Mouse (Mus musculus) R1 (cell line): ENCODE data around the gene Ltbp3.

Source experiments
- DNase-seq: peaks from one replicate; pipeline ENCODE4 v3.0.0-alpha.2; 2018; ENCODE audit warnings: low read depth, low spot score

Gene Ltbp3

GRCm38 (mm10) chr19:5750951-5751350 lies 10.2 kb downstream of the Ltbp3 start:
- peak; percentile 28 for DNase-seq

GRCm38 (mm10) chr19:5751742-5752141 lies 11.0 kb downstream of the Ltbp3 start:
- DNase-seq = peak; percentile 43

DNA sequence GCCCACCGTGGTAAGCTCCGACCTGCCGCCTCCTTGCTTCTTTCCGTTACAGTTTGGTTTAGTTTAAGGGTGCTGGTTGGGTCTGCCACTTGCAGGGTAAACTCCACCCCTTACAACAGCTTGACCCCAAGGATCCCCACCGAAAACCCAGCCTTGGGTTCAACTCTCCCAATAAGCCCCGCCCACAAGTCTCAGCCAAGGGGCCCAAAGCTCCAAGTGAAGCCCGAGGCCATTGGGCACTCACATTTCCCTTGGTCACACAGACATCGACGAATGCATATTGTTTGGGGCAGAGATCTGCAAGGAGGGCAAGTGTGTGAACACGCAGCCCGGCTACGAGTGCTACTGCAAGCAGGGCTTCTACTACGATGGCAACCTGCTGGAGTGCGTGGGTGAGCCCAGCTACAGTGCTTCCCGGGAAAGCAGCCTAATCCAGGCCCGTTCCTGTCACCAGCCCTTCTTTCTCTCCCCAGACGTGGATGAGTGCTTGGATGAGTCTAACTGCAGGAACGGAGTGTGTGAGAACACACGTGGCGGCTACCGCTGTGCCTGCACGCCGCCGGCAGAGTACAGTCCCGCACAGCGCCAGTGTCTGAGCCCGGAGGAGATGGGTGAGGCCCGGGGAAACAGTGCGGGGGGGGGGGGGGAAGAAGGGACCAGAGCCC lies 15.7 kb downstream of the Ltbp3 start:
- DNase-seq = peak; percentile 50

GRCm38 (mm10) chr19:5756991-5757636 lies 16.4 kb downstream of the Ltbp3 start:
- no peak for DNase-seq

DNA sequence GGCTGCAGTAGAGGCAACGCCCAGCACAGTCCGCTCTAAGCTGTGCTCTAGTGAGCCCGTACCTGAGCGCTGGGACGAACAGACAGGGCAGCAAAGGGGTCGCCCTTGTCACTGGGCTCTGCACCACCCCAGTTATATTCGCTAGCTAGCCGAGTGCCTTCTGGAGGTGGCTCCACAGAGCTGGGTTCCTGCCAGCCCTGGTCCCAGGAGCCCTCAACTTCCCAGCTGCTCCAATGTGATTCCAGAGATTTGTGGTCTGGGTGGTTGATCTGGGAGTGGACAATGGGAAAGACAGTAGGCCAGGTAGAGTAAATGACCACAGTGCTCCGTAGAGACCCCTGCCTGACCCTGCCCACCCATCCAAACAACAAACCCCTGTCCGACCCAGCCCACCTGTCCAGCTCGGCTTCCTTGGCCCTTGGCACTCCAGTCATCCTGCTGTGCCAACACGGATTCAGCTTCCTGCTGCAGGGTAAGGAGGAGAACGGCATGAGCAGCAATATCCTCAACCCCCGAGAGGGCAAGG lies 18.2 kb downstream of the Ltbp3 start:
- no peak for DNase-seq

- no peak for DNase-seq
Observed at GRCm38 (mm10) chr19:5763163-5763562, 22.5 kb downstream of the Ltbp3 start.

DNA sequence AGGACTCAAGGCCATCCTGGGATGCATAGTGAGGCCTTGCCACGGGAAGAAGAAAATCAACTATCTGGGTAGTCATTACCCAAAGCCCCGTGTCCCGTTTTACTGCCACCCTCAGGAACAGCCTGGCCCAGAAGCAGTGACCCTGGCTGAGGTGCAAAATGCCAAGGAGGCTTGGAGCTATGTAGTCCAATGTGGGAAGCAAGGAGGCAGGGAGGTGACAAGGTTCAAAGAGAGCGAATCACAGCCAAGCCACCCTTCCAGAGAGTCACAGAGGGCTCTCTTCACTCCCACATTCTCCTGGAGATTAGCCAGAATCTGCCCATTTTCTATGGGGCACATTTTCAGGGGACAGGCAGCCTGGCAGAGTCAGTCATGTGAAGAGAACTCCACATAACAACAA lies 26.6 kb downstream of the Ltbp3 start:
- no peak for DNase-seq

GRCm38 (mm10) chr19:5770311-5770710 lies 29.6 kb downstream of the Ltbp3 start:
- no peak for DNase-seq

- DNase-seq = peak; percentile 67
Observed at GRCm38 (mm10) chr19:5770925-5771860, 30.5 kb downstream of the Ltbp3 start, which contains the start of gene Scyl1. Scyl1 (minus strand) TSS chr19:5771419.

DNA sequence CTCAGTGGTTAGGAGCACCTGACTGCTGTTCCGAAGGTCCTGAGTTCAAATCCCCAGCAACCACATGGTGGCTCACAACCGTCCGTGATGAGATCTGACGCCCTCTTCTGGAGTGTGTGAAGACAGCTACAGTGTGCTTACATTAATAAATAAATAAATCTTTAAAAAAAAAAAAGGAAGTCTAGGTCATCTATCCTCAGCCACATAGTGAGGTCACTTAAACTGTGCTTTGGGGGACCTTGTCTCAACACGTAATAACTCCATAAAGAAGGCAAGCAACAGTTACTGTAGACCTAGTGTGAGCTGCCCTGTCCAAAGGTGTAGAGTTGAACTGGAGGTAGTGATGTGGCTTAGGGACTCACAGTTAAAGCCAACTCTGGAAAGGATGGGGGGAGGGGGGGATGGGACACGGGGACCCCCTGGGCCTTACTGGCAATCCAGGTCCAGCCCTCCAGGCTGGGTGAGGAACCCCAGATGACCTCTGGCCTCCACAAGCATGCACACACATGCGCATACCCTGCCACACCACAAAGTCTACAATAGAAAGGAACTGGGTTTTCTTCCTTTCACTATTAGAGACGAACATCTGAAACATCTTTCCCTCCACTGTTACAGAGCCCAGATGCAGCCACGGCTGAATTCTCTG lies 36.8 kb downstream of the Ltbp3 start:
- no peak for DNase-seq

DNA sequence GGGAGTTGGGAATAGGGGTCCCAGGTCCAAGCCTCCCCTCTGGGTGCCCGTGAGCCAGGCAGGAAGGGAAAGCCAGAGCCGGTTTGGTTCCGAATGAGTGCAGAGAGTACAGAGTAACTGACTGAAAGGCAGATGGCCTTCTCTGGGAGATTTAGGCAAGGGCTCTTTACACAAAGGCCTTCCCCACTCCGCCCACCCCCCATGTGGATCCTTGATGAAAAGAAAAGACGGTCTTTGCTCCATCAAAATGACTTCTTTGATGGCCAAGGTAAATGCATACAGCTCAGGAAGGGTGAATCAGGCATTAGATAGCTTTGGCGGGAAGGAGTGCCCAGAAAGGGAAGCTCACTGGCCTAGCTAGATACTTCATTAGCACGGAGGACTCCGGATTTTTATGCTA lies 37.6 kb downstream of the Ltbp3 start:
- DNase-seq = no peak

DNA sequence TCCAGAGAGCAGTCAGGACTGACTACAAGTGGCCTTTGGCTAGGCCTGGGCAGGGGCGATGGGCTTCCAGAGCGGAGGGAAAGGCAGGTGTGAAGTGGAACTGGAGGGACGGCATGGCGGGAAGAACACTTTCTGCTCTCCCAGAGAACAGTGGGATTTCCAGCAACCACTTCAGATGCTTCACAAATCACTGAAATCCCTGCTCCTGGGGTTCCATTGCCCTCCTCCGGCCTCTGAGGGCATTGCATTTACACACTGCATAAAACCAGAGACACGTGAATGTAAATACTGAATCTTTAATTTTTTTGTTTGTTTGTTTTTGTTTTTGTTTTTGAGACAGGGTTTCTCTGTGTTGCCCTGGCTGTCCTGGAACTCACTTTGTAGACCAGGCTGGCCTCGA lies 39.5 kb downstream of the Ltbp3 start:
- peak; percentile 83 for DNase-seq

- no peak for DNase-seq
Observed at GRCm38 (mm10) chr19:5781532-5781931, 40.8 kb downstream of the Ltbp3 start.

DNA sequence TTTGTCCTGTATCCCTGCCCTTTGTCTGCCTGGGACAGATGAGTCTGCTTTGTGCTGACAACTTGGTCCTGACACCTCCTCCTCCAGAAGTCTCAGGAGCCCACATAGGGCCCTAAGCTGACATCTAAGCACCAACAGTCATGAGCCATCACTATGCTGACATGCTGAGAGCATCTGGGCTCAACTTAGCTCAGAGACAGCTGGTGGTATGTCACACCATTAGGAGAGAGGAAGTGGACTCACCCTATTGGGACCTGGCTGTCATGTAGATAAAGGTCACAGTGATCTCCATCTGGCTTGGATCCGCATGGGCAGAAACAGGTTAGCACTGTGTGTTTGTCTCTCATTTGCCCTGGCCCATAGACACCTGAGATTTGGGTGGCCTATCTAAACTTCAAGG lies 41.4 kb downstream of the Ltbp3 start:
- no peak for DNase-seq

DNA sequence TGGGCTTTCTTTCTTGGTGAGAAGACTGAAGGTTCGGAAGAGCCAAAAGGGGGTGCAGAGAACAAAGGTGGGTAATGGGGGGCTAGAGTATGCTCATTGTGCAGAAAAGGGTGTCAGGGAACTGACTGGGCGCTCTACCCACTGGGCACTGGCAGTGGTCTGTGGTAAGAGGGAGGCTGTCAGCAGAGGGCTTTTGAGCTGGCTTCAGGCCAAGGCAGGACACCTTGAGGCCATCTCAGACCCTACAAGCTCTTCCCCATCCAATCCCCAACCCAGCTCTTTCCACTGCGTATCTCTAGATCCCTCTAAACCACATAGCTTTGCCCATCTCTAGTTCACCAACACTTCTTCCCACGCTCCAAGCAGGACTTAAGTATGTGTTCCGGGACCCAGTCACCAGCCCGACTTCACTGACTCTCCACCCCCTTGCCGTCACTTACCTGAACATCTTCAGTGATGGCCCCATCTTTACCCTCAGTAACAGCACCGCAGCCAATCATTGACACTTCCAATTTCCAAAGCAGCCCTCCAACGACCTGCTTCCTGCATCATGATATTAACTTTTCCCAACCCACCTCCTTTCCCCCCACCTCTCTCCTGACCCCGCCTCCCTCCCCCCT lies 44.4 kb downstream of the Ltbp3 start:
- DNase-seq = no peak

- peak; percentile 88 for DNase-seq
Observed at GRCm38 (mm10) chr19:5786441-5787114, 45.9 kb downstream of the Ltbp3 start.

GRCm38 (mm10) chr19:5787128-5787635 lies 46.5 kb downstream of the Ltbp3 start:
- DNase-seq = peak; percentile 91

DNA sequence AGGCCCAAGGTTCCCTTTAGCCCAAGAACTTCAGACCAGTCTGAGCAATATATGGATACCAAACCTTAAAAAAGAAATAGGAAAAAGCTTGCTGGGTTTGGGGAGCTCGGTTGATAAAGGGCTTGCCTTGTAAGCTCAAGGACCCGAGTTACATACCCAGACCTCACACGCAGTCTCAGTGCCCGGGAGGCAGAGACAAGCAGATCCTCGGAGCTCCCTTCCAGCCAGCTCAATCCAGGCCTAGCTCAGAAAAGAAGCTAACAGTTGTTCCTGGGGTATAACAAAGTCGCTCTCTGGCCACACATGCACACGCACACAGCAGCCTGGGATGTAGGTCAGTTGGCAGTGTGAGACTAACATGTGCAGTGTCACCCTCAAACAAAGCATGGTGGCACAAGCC lies 47.2 kb downstream of the Ltbp3 start:
- DNase-seq = no peak

DNA sequence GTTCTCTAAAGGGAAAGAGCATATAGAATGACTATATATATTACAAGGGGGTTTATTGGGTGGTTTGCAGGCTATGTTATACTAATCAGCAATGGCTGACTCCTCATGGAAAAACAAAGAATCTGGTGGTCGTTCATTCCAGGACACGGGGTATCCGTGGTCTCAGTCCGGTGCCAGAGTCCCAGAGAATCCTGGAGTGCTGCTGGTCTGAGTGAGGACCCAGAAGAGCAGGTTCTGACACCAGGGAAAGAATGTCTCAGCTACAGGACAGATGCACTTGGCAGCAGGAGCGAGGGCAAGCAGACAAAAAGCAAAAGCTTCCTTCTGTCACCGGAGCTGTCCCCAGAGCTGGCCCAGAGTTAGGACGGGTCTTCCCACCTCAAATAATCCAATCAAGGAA lies 47.9 kb downstream of the Ltbp3 start:
- DNase-seq = no peak

DNA sequence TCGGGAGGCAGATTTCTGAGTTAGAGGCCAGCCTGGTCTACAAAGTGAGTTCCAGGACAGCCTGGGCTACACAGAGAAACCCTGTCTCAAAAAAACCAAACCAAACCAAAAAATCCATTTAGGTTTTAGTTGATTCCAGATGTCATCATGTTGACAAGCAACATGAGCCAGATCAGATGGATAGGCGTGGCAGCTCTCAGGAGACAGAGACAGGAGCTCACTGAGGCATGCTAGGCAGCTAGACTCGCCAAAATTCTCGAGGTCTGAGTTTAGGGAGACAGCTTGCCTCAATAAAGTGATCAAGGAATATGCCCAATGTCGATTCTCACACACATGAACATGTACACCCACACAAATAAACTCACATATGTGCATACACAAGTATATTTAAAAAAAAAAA lies 48.4 kb downstream of the Ltbp3 start:
- DNase-seq = no peak
